Mouse (Mus musculus) megakaryocyte, adult 5-6 weeks (primary cell): ENCODE results near the gene Esp18. TPM values are rescaled to one million over a fixed set of nuclear protein-coding genes. Genes with fewer than 3 reads are reported as not detected.

Source experiments
- ATAC-seq: 2 replicates; pipeline ENCODE4 v1.8.0; 2016; ENCODE audit warnings: mild to moderate bottlenecking, inconsistent platforms; ENCODE audit not compliant: poor library complexity, severe bottlenecking
- total RNA-seq, 2 experiments: library from RNA; stranded (forward) in 1 of 2; stranded (reverse) in 1 of 2; fragments of 153-499, 151-499 nt in 1 of 2; fragments of 221-1000, 200-1000 nt in 1 of 2; gene quantifications; 2 replicates each; pipeline versions ENCODE4 v1.2.3 to v1.2.4; 2015 to 2017

Gene Esp18
- not detected in 2 replicates for total RNA-seq (2015)
- total RNA-seq (2017), result not detected in 2 replicates

- ATAC-seq, result no peak
These were observed at the start of gene Esp18 for GRCm38 (mm10) chr17:39406059-39406458. Esp18 (plus strand) TSS chr17:39406359.

- ATAC-seq, result no peak
These were observed 42.8 kb upstream of the Esp18 start for GRCm38 (mm10) chr17:39363316-39363715.

Other genes with a start within 250 kb of the Esp18 start
- gene Esp16, start 129.8 kb downstream of the Esp18 start, total RNA-seq (2015), result not detected in 2 replicates
- gene Esp16, start 129.8 kb downstream of the Esp18 start, total RNA-seq (2017), result not detected in 2 replicates
- gene Esp15, start 234.6 kb downstream of the Esp18 start, total RNA-seq (2015), result not detected in 2 replicates
- gene Esp15, start 234.6 kb downstream of the Esp18 start, total RNA-seq (2017), result not detected in 2 replicates